Mouse (Mus musculus) brain, embryonic 18.5 days (tissue): ENCODE data around the gene Prdm1.

Experiments used
- DNase-seq: peaks from one replicate; pipeline ENCODE4 v3.0.0-alpha.2; 2012; ENCODE audit warnings: low read depth, low spot score

Gene Prdm1

DNA sequence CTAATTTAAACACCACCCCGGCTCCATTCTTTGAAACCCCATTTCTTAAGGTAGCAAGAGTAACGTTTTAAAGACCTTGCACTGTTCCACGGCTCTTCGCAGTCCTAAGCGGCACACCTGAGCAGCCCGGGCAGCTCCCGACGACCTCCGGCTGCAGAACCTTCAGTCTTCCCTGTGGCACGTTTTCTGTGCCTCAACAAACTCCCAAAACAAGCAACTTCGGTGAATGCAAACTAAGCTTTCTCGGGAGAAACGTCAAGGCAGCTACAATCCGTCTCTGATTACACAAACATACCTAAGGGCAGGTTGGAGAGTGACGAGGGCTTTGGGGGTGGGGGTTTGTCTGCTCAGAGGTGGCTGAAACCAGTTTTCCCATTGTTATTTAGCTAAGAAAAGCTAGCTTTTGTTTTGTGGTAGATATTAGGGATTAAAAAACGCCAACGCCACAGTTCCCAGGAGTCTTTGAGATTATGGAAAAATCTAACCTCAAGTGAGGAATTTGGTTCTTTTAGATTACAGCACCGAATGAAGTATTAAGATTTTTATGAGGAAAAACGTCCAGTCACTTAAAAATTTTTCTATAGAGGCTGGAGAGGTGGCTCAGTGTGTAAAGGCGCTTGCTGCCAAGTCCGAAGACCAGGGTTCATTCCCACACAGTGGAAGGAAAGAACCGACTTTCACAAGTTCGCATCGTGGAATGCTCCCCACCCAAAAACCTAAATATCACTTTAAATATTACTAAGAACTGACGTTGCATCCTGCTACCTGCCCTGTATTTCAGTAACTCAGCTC, at the start of gene Prdm1:
TSS of gene Prdm1 (minus strand) at position 211 of the 792 bp plus-strand sequence.
- no peak for DNase-seq

DNA sequence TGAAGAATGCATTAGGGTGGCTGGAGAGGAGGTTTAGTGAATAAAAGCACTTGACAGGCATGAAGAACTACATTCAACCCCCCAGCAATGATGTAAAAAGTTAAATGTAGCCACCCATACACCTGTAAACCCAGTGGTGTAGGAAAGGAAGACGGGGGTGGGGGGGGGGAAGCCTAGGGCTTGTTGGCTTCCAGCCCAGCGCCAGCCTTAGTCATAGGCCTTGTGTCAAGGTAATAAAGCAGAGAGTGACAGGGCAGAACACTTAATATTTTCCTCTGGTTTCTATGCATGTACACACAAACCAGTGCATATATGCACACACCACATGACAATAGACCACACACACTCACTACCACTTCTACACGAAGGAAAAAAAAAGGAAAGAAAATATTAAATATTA, 37.7 kb upstream of the Prdm1 start:
- no peak for DNase-seq

- DNase-seq: no peak
These were observed 36.8 kb upstream of the Prdm1 start for GRCm38 (mm10) chr10:44565109-44565508.

- no peak for DNase-seq
These were observed 28.5 kb upstream of the Prdm1 start for GRCm38 (mm10) chr10:44556845-44557244.

DNA sequence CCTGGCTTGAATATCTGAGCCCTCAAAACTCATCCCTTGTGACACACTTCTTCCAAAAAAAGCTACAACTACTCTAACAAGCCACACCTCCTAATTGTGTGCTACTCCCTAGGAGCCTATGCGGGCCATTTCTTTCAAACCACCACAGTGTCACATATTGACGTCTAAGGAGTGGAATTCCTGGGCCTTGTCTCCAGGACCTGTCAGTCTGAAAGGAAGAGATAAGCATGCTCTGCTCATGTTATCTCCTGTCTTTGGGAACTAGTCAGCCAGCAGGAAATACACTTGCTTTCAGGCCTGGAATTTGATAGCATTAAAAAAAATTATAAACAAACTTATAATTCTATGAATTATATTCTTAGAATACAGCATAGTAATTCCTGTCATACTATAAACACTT, 27.0 kb upstream of the Prdm1 start:
- DNase-seq: no peak

GRCm38 (mm10) chr10:44553648-44554047, 25.3 kb upstream of the Prdm1 start:
- no peak for DNase-seq

GRCm38 (mm10) chr10:44539033-44539578, 10.8 kb upstream of the Prdm1 start:
- no peak for DNase-seq

GRCm38 (mm10) chr10:44538137-44538536, 9.8 kb upstream of the Prdm1 start:
- DNase-seq: no peak

GRCm38 (mm10) chr10:44530067-44530360, 1.7 kb upstream of the Prdm1 start:
- no peak for DNase-seq

GRCm38 (mm10) chr10:44529218-44530066, 1.1 kb upstream of the Prdm1 start:
- no peak for DNase-seq

GRCm38 (mm10) chr10:44527651-44528050, 650 bp downstream of the Prdm1 start:
- DNase-seq: no peak

GRCm38 (mm10) chr10:44526751-44527591, 1.3 kb downstream of the Prdm1 start:
- DNase-seq: no peak

GRCm38 (mm10) chr10:44520189-44520588, 8.1 kb downstream of the Prdm1 start:
- DNase-seq: no peak

DNA sequence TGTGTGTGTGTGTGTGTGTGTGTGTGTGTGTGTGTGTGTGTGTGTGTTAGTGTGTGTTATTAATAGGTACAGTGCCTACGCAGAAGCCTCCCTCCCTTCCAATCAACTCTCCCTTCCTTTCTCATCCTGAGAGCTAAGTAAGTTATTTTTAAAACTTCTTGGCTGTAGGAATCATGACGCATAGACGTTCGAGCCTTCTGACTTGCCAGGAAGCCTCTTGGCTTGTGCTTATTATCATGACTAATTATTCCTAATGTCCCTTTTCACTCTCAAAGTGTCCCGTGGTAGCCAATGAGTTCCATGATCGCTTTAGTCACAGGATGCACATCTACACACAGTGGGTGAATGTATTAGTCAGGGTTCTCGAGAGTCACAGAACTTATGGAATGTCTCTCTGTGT, 9.7 kb downstream of the Prdm1 start:
- no peak for DNase-seq

- no peak for DNase-seq
These were observed 15.2 kb downstream of the Prdm1 start for GRCm38 (mm10) chr10:44513108-44513507.

DNA sequence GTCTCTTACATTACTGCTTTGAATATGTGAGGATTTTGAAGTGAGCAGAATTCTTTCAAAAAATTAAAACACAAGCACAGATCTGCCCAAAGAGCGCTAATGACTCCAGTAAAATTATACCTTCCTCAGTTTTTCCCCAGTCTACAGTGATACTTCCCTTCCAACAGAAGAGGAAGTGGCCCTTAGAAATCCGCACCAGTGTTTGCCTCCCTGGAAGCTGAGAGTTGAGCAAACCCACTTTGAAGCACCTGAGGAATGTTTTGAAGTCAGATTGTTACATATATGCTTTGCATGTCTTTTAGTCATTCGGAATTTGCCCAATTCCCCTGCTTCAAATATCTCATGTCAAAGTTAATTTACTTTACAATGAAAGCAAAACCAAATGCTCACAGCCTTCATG, 17.3 kb downstream of the Prdm1 start:
- no peak for DNase-seq

- DNase-seq: no peak
These were observed 19.7 kb downstream of the Prdm1 start for GRCm38 (mm10) chr10:44508649-44509048.

- DNase-seq: no peak
These were observed 20.3 kb downstream of the Prdm1 start for GRCm38 (mm10) chr10:44507984-44508383.

GRCm38 (mm10) chr10:44502891-44503290, 25.4 kb downstream of the Prdm1 start:
- DNase-seq: no peak

GRCm38 (mm10) chr10:44499897-44500519, 28.3 kb downstream of the Prdm1 start:
- no peak for DNase-seq

GRCm38 (mm10) chr10:44493818-44494492, 34.3 kb downstream of the Prdm1 start:
- no peak for DNase-seq
